Mouse (Mus musculus) ovary, adult 18-20 months (tissue): ENCODE results near the gene Fcna.

Experiments used
- DNase-seq: peaks from one replicate; pipeline ENCODE4 v3.0.0; 2022; ENCODE audit warnings: low spot score, mixed read lengths

Fcna gene

DNA sequence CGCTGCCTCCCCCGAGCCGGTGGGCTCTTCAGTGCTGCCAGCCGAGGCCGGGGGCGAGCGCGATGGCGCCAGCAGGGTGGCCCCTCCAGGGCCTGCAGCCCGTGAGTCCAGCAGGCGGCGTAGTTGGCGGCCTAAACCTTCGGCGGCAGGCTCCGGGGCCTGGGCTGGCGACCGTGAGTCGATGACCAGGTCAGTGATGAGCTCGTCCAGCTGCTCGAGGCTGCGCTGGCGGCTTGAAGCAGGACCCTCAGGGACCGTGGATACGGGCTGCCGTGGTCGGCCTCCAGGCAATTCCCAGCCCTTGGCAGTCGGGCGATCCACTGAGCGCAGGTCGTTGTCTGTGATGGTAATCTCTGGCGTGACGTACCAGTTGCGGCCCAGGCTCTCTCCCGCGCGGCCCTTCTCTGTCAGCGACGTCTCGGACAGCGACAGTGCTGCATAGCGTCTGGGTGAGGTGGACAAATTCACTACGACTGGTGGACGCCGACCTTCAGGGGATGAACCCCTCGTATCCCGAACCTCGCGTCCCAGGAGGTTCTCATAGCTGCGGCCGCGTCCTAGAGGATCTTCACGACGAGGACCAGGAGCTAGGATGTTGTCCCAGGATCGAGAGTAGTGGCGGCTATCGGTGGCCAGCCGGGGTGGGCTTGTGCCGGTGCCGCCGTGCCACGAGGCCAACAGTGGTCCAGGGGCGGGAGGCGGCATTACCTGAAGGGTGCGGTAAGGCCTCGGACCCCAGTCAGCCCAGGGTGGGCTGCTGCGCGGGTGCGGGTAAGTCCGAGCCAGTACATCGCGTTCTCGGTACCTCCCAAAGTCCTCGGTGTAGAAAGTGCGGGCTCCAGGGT, 49.7 kb downstream of the Fcna start:
- DNase-seq: no peak

DNA sequence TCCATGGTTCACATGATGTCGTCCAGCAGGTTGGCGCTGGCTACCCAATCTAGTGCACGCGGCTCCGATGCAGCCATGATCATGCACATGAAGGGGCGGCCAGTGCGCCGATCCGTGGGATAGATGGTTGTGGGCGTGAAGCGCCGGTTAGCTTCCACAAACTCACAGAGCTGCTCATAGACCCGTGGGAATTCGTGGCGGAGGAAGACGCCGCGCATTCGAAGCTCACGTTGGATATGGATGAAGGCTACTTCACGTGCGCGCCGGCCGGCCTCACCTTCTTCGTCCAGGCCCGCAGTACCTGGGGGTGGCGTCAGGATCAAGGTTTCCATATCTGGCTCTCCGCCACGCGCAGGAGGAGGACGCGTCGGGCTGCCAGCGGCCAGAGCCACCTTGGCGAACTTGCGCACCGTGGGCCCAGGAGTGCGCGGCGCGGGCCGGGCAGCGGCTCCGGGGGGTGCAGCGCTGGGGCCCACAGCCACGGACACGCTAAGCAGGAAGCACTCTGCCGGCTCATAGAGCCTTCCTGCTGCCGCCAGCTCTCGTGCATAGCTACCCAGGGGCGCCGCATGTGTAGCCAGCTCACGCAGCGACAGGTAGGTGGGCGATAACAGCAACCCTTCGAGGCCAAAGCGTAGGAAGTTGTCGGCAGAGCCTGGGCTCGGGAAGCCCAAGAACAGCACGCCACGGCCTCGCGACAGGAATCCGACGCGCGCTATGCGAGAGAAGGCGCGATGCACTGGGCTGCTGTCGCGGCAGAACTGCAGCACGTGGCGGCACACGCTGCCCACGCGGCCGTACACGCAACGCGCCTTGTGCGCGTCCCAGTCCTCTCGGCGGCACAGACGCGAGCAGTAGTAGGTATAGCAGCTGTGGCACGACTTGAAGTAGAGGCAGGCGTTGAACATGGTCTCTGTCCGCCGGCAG, 50.6 kb downstream of the Fcna start:
- no peak for DNase-seq

- DNase-seq: no peak
These were observed 51.6 kb downstream of the Fcna start for GRCm38 (mm10) chr2:25576028-25576850.

DNA sequence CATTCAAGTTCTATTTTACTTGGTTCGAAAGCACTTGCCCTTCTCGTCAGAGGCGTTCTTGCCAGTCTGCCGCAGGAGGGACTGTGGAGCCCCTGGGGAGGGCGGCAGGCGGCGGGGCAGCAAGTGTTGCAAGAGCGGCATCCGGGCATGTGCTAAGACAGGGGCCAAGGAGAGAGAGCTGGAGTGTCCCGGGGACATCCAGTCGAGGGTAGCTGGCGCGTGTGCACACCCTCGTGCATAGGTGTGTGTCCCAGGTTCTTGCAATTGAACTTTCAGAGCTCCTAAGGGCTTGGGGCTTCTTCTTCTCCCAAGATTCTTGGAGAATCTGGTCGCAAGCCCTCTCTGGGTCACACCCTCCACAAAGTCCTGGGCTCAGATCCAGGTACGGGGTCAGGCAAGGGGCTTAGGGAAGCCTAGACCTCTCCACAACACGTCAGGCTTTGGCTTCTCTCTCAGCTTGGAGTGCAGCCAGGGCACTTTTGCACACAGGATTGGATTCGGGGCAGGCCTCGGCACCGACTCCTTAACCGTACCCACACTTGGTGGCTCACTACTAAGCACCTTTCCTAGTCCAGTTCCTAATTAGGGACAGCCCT, 52.3 kb downstream of the Fcna start:
- no peak for DNase-seq
